Mouse (Mus musculus) stomach, embryonic 14.5 days (tissue): Measurements from ENCODE around the gene Rora. TPM values are rescaled to one million over a fixed set of nuclear protein-coding genes. Genes with fewer than 3 reads are reported as not detected.

Source experiments
- ATAC-seq: fragments of 200-750 bp; cut with Nextera tagmentation; 2 replicates; pipeline ENCODE4 v1.8.0; 2017; ENCODE audit warnings: low read depth, moderate TSS enrichment; ENCODE audit not compliant: insufficient number of reproducible peaks, insufficient read depth, low FRiP score
- H3K27ac ChIP-seq: fragments of 300-500 bp; sonication (generic); 2 replicates; pipeline ENCODE4 v1.5.1; 2014; ENCODE audit warnings: mild to moderate bottlenecking, low read length, moderate library complexity, mixed read lengths
- H3K27me3 ChIP-seq: fragments of 300-500 bp; sonication (generic); 2 replicates; pipeline ENCODE4 v1.6.1; 2014; ENCODE audit warnings: low read length, control low read depth, mixed read lengths; ENCODE audit not compliant: control insufficient read depth, insufficient read depth
- H3K36me3 ChIP-seq: fragments of 300-500 bp; sonication (generic); 2 replicates; pipeline ENCODE4 v1.6.1; 2014; ENCODE audit warnings: mild to moderate bottlenecking, control low read depth, low read length, moderate library complexity, mixed read lengths; ENCODE audit not compliant: control insufficient read depth, insufficient read depth
- H3K4me1 ChIP-seq: fragments of 300-500 bp; sonication (generic); 2 replicates; pipeline ENCODE4 v1.6.1; 2014; ENCODE audit warnings: low read length, control low read depth, mixed read lengths; ENCODE audit not compliant: control insufficient read depth, insufficient read depth
- H3K4me2 ChIP-seq: fragments of 300-500 bp; sonication (generic); replicated peaks from 2 replicates; pipeline ENCODE4 v1.6.1; 2014; ENCODE audit warnings: low read depth, low read length, control low read depth
- H3K4me3 ChIP-seq: fragments of 300-500 bp; sonication (generic); 2 replicates; pipeline ENCODE4 v1.5.1; 2014; ENCODE audit warnings: low read depth, low read length, control low read depth
- H3K9ac ChIP-seq: fragments of 300-500 bp; sonication (generic); replicated peaks from 2 replicates; pipeline ENCODE4 v1.6.1; 2014; ENCODE audit warnings: low read depth, mild to moderate bottlenecking, control low read depth, low read length, moderate library complexity, mixed read lengths
- H3K9me3 ChIP-seq: fragments of 300-500 bp; sonication (generic); 2 replicates; pipeline ENCODE4 v1.6.1; 2016; ENCODE audit warnings: low read depth, low read length, control low read depth; ENCODE audit not compliant: control insufficient read depth
- WGBS: fragments of 180-500 bp; shearing (Covaris S2); extraction: QIAGEN DNeasy Blood & Tissue Kit; methylation state at CpG from one replicate; pipeline ENCODE4 v1.1.7; 2014; 5-methylcytosine and 5-hydroxymethylcytosine counted together
- polyA plus RNA-seq: library from polyadenylated mRNA; unstranded; fragments of >200 nt; fragmentation: Nextera tagmentation; extraction: Ambion mirVana; gene quantifications from 2 replicates; pipeline ENCODE4 v1.2.1, GENCODE M21; 2014

The Rora gene
- polyA plus RNA-seq, 1 experiment from 2014 or later, result 7.1 TPM

- H3K4me3 ChIP-seq, result no peak overlapping the region
- WGBS, result 90% methylated on average over 4 of the region's 4 CpGs
- no peak overlapping the region for H3K27ac ChIP-seq
- ATAC-seq, result no peak
- H3K4me1 ChIP-seq, result peaks cover 4% of the 10 kb centered on the region; the same call in 1 of the 2 replicates
- no peaks in the 10 kb centered on the region for H3K9me3 ChIP-seq
- no peaks in the 10 kb centered on the region for H3K27me3 ChIP-seq
- H3K36me3 ChIP-seq, result no peaks in the 10 kb centered on the region
- H3K9ac ChIP-seq, result no peak overlapping the region
- H3K4me2 ChIP-seq, result no peak overlapping the region
Measured at GRCm38 (mm10) chr9:68892356-68892755, 238.8 kb downstream of the Rora start.

GRCm38 (mm10) chr9:68892859-68893258 lies 239.3 kb downstream of the Rora start:
- Histone ChIP-seq H3K4me2 (no peak overlapping the region), H3K27ac (no peak overlapping the region), H3K9me3 (no peaks in the 10 kb centered on the region), H3K4me1 (peaks cover 4% of the 10 kb centered on the region; the same call in 1 of the 2 replicates), H3K27me3 (no peaks in the 10 kb centered on the region), H3K9ac (no peak overlapping the region), H3K4me3 (no peak overlapping the region), H3K36me3 (no peaks in the 10 kb centered on the region)
- no peak for ATAC-seq
- 81% methylated on average over 6 of the region's 6 CpGs for WGBS

- Histone ChIP-seq H3K4me3 (no peak overlapping the region), H3K9me3 (no peaks in the 10 kb centered on the region), H3K4me2 (no peak overlapping the region), H3K9ac (no peak overlapping the region), H3K4me1 (no peaks in the 10 kb centered on the region), H3K27me3 (no peaks in the 10 kb centered on the region), H3K36me3 (no peaks in the 10 kb centered on the region), H3K27ac (no peak overlapping the region)
- ATAC-seq, result no peak
- 73% methylated on average over 6 of the region's 6 CpGs for WGBS
Measured at GRCm38 (mm10) chr9:68898286-68898685, 244.7 kb downstream of the Rora start.

DNA sequence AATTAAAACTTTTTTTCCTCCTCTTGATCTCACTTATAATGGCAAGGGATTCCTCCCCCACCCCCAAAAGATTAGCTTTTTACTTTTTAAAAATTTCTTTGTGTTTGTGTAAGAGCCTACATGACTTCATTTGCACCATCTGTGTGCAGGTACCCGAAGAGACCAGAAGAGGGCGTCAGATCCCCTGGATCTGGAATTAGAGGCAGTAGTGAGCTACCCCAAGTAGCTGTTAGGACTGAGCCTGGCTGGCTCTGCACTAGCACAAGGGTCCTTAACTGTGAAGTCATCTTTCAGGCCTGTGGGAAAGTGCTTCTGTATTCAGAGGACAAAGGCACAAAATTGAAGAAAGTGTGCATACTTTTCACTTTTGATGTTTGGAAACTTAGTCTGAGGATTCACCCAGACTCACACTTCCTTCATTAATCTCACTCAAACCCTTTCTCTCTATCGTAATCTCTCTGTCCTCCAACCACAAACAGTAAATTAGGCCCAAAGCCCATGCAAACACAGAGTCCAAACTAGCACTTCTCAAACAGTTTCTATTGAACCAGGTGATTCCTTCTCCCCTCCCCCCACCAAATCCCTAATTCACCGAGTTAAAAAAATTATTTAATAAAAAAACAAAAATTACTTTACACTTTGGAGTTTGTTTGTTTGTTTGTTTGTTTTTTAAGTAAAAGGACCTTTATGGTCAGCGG lies 246.1 kb downstream of the Rora start:
- H3K4me2 ChIP-seq, result no peak overlapping the region
- no peaks in the 10 kb centered on the region for H3K4me1 ChIP-seq
- H3K9me3 ChIP-seq, result no peaks in the 10 kb centered on the region
- no peak for ATAC-seq
- no peak overlapping the region for H3K27ac ChIP-seq
- H3K36me3 ChIP-seq, result no peaks in the 10 kb centered on the region
- 75% methylated on average over 5 of the region's 5 CpGs for WGBS
- no peak overlapping the region for H3K4me3 ChIP-seq
- no peak overlapping the region for H3K9ac ChIP-seq
- no peaks in the 10 kb centered on the region for H3K27me3 ChIP-seq

DNA sequence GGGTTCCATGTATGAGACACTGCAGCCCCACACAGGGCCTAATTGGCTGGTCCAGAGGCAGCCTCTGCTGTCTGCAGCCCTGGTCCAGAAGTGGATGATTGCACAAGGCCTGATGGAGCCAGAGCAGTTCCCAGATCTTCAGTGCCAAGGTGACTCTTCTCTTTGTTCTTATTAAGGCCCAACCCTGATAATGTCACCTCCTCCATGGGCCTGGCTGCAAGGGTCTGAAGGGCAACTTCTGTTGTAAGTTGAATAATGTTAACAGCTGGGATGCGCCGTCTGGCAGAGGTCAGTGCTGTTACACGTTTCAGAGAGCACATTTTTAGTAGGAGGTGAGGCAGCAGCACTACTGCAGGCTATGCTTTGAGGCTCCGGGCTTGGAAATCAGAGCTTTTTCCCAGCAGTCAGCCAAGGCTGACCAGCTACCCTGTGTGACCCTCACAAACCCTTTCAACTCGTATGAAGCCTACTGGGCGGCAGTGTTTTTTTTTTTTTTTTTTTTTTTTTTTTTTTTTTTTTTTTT lies 252.8 kb downstream of the Rora start:
- Histone ChIP-seq H3K27me3 (no peaks in the 10 kb centered on the region), H3K4me1 (no peaks in the 10 kb centered on the region), H3K36me3 (no peaks in the 10 kb centered on the region), H3K9ac (no peak overlapping the region), H3K4me3 (no peak overlapping the region), H3K9me3 (no peaks in the 10 kb centered on the region), H3K27ac (no peak overlapping the region), H3K4me2 (no peak overlapping the region)
- 59% methylated on average over 6 of the region's 6 CpGs for WGBS
- no peak for ATAC-seq

GRCm38 (mm10) chr9:68912483-68913151 lies 259.0 kb downstream of the Rora start:
- ATAC-seq, result no peak
- H3K27ac ChIP-seq, result no peak overlapping the region; the same call in 1 of the 2 replicates

GRCm38 (mm10) chr9:68913191-68913697 lies 259.7 kb downstream of the Rora start:
- ATAC-seq, result no peak
- Histone ChIP-seq H3K9me3 (no peaks in the 10 kb centered on the region), H3K9ac (no peak overlapping the region), H3K36me3 (no peaks in the 10 kb centered on the region), H3K4me3 (no peak overlapping the region), H3K27ac (no peak overlapping the region; the same call in 1 of the 2 replicates), H3K27me3 (no peaks in the 10 kb centered on the region), H3K4me1 (peaks cover 9% of the 10 kb centered on the region; the same call in 1 of the 2 replicates), H3K4me2 (no peak overlapping the region)
- 75% methylated on average over 10 of the region's 10 CpGs for WGBS

More at GRCm38 (mm10) chr9:68912483-68913151, 259.0 kb downstream of the Rora start:
- Histone ChIP-seq H3K9ac (no peak overlapping the region), H3K4me1 (peaks cover 9% of the 10 kb centered on the region; the same call in 1 of the 2 replicates), H3K9me3 (no peaks in the 10 kb centered on the region), H3K4me2 (no peak overlapping the region), H3K27me3 (no peaks in the 10 kb centered on the region), H3K4me3 (no peak overlapping the region), H3K36me3 (no peaks in the 10 kb centered on the region)
- WGBS, result 42% methylated on average over 8 of the region's 8 CpGs

GRCm38 (mm10) chr9:68914541-68915275 lies 261.1 kb downstream of the Rora start:
- Histone ChIP-seq H3K4me1 (peaks cover 9% of the 10 kb centered on the region; the same call in 1 of the 2 replicates), H3K4me2 (no peak overlapping the region), H3K36me3 (no peaks in the 10 kb centered on the region), H3K9me3 (no peaks in the 10 kb centered on the region), H3K27me3 (no peaks in the 10 kb centered on the region), H3K9ac (no peak overlapping the region), H3K4me3 (no peak overlapping the region), H3K27ac (no peak overlapping the region)
- 86% methylated on average over 4 of the region's 4 CpGs for WGBS
- ATAC-seq, result no peak
